Mouse (Mus musculus) liver, postnatal 0 days (tissue): ENCODE measurements around the gene Ctsh.

Experiments
- CTCF ChIP-seq: sonication (generic); IDR thresholded peaks from 2 replicates; pipeline ENCODE4 v1.5.1; 2016; ENCODE audit warnings: antibody characterized with exemption, low read depth
- EP300 ChIP-seq: IDR thresholded peaks from 2 replicates; pipeline ENCODE4 v1.6.1; 2016; ENCODE audit warnings: antibody characterized with exemption, low read depth, mild to moderate bottlenecking

DNA sequence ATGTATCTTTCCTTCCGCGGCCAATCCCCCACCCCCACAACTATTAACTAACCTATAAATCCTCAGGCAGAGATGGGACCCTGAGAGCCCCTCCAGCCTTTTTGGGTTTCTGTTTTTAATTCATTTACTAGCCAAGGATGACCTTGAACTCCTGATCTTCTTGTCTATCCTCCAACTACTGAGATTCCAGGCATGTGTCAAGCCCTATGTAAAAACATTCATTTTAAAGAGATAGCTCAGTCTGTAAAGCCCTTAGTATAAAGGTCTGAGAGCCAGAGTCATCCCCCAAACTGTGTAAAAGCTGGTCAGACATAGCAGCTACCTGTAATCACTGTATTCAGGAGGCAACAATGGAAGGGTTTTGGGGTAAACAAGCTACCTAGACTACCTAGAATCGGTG, 2.0 kb downstream of the Ctsh start:
- TF ChIP-seq CTCF (no peak), EP300 (no peak)
